Mouse (Mus musculus) embryonic facial prominence, embryonic 14.5 days (tissue): ENCODE measurements at regions not wholly inside any gene's neighbourhood (a gene's known extent, or its start where the extent isn't known, plus 50 kb on each side); places are given as distances from the start of the nearest gene placed in this dataset.

Experiments
- ATAC-seq: fragments of 200-750 bp; cut with Nextera tagmentation; 2 replicates; pipeline ENCODE4 v1.8.0; 2017; ENCODE audit warnings: low read depth, moderate number of reproducible peaks, moderate TSS enrichment
- DNase-seq: peaks from one replicate; pipeline ENCODE4 v3.0.0-alpha.2; 2015; ENCODE audit warnings: low spot score
- H3K27ac ChIP-seq: fragments of 300-500 bp; sonication (generic); replicated peaks from 2 replicates; pipeline ENCODE4 v1.5.1; 2014; ENCODE audit warnings: low read depth, mild to moderate bottlenecking, low read length, moderate library complexity
- H3K27me3 ChIP-seq: fragments of 300-500 bp; sonication (generic); replicated peaks from 2 replicates; pipeline ENCODE4 v1.6.1; 2014; ENCODE audit warnings: low read length; ENCODE audit not compliant: control insufficient read depth, insufficient read depth
- H3K36me3 ChIP-seq: fragments of 300-500 bp; sonication (generic); 2 replicates; pipeline ENCODE4 v1.6.1; 2014; ENCODE audit warnings: low read length, mixed read lengths; ENCODE audit not compliant: control insufficient read depth, insufficient read depth
- H3K4me1 ChIP-seq: fragments of 300-500 bp; sonication (generic); 2 replicates; pipeline ENCODE4 v1.6.1; 2014; ENCODE audit warnings: antibody characterized with exemption, low read length; ENCODE audit not compliant: control insufficient read depth, insufficient read depth
- H3K4me2 ChIP-seq: fragments of 300-500 bp; sonication (generic); 2 replicates; pipeline ENCODE4 v1.6.1; 2014; ENCODE audit warnings: low read depth, mild to moderate bottlenecking, low read length, moderate library complexity, mixed read lengths
- H3K4me3 ChIP-seq: fragments of 300-500 bp; sonication (generic); 2 replicates; pipeline ENCODE4 v1.5.1; 2014; ENCODE audit warnings: low read depth, mild to moderate bottlenecking, low read length
- H3K9ac ChIP-seq: fragments of 300-500 bp; sonication (generic); 2 replicates; pipeline ENCODE4 v1.6.1; 2014; ENCODE audit warnings: low read depth, mild to moderate bottlenecking, low read length, moderate library complexity, mixed read lengths
- H3K9me3 ChIP-seq: fragments of 300-500 bp; sonication (generic); 2 replicates; pipeline ENCODE4 v1.6.1; 2016; ENCODE audit warnings: low read length; ENCODE audit not compliant: control insufficient read depth
- WGBS: fragments of 180-500 bp; shearing (Covaris S2); extraction: QIAGEN DNeasy Blood & Tissue Kit; methylation state at CpG from one replicate; pipeline ENCODE4 v1.1.7; 2014; 5-methylcytosine and 5-hydroxymethylcytosine counted together

DNA sequence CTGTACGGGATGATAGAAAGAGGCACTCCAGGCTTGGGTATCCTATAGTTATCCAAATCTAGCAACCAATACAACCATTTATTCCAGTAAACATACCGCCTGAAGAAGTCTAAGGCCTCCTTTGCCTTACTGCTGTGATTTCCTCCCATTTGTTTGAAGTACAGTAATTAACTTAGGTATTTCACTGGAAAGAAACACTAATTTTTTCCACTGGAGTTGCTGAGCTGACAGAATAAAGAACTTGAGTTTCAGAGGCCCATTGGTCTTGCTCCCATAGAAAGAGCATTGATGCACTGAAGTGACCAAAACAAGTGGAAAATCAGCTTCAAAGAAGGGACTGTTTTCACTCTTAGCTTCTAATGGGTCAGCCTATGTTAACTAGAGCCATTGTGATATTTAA lies 1100.8 kb upstream of the Gm7489 start:
- WGBS = 90% methylated on average over 2 of the region's 2 CpGs
- no peaks in the 10 kb centered on the region for H3K4me1 ChIP-seq

DNA sequence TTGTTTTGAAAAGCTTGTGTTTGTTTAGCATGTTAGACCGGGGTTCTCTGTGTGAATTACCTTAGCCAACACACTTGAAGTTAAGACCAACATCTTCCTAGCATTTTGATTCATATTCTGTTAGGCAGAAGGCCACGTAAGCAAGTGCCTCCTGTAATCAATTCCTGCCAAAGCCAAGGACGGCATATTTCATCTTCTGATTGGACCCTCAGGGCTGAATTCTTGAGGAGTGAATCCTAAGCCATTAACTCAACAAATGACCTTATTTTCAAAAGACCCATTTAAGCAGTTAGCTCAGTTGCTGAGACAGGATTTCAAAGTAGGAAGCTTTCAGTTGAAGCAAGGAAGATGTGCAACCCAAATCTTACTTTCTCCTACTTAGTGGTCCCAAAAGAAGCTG lies 1099.5 kb upstream of the Gm7489 start:
- H3K4me1 ChIP-seq = no peaks in the 10 kb centered on the region
- no peaks in the 10 kb centered on the region for H3K36me3 ChIP-seq
- no peak overlapping the region for H3K4me2 ChIP-seq
- no peak overlapping the region for H3K9ac ChIP-seq
- 58% methylated on average over 3 of the region's 3 CpGs for WGBS
- H3K27me3 ChIP-seq = no peaks in the 10 kb centered on the region
- no peak for ATAC-seq
- H3K27ac ChIP-seq = no peak overlapping the region
- no peak overlapping the region for H3K4me3 ChIP-seq
- H3K9me3 ChIP-seq = no peaks in the 10 kb centered on the region
- DNase-seq = no peak

More for the DNA sequence above, 1100.8 kb upstream of the Gm7489 start:
- Histone ChIP-seq H3K27ac (no peak overlapping the region), H3K9me3 (no peaks in the 10 kb centered on the region), H3K4me2 (no peak overlapping the region), H3K27me3 (no peaks in the 10 kb centered on the region), H3K4me3 (no peak overlapping the region), H3K9ac (no peak overlapping the region), H3K36me3 (no peaks in the 10 kb centered on the region)
- no peak for DNase-seq
- no peak for ATAC-seq

DNA sequence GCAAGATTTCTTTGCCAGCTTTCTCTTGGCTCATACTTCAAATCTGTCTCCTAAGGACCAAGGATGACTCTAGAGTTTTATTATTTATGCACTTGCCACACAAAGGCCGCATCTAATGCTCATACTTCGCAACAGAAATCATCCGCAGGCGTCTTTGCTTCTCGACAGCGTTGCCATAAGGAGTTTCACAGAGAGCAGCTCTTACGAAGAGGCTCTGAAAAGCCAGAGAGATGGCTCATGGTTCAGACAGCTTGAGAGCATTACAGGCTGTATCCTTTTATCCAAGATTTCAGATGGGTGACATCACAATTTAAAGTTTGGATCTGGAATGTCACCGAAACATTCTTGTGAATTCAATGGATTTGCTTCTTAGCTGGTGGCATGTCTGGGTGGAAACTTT lies 1098.7 kb upstream of the Gm7489 start:
- Histone ChIP-seq H3K4me1 (no peaks in the 10 kb centered on the region), H3K9ac (no peak overlapping the region), H3K27me3 (no peaks in the 10 kb centered on the region), H3K36me3 (no peaks in the 10 kb centered on the region), H3K9me3 (no peaks in the 10 kb centered on the region), H3K4me2 (no peak overlapping the region), H3K27ac (no peak overlapping the region), H3K4me3 (no peak overlapping the region)
- 86% methylated on average over 8 of the region's 8 CpGs for WGBS
- ATAC-seq (no peak), DNase-seq (no peak)

DNA sequence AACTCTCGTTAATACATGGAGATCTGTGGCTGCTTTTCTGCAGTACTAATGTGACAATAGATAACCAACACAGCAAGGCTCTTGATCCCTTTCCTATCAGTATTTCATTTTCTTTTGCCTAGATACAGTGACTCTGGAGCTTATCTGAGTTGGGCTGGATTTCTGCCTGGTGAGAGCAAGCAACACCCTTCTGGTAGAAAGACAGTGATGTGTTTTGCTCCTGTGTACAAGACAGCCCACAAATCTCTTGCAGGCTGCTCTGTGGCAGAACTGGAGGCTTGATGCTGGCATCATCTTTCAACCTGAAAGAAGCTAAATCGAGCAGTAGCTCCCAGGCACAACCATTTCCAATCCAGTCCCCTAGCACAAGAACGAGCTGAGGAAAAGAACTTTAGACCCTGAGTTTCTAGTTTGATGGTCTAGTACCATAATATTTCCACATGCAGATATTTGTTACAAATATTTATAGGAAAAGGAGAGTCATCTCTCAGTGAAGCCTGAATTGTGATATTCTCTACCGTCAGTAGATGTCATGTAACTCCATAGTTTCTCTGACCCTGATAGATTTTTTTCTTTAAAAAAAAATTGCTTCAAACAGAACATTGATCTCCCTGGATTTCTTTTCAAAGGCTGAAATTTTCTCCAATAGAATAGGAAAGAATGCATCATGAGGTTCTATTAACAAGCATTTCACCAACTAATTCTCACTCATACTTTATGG lies 1079.1 kb upstream of the Gm7489 start:
- Histone ChIP-seq H3K4me3 (no peak overlapping the region), H3K4me1 (no peaks in the 10 kb centered on the region), H3K9ac (no peak overlapping the region), H3K9me3 (no peaks in the 10 kb centered on the region), H3K27me3 (no peaks in the 10 kb centered on the region), H3K27ac (no peak overlapping the region), H3K36me3 (no peaks in the 10 kb centered on the region), H3K4me2 (no peak overlapping the region)
- DNase-seq (no peak), ATAC-seq (no peak)
- WGBS = 60% methylated on average over 4 of the region's 4 CpGs

DNA sequence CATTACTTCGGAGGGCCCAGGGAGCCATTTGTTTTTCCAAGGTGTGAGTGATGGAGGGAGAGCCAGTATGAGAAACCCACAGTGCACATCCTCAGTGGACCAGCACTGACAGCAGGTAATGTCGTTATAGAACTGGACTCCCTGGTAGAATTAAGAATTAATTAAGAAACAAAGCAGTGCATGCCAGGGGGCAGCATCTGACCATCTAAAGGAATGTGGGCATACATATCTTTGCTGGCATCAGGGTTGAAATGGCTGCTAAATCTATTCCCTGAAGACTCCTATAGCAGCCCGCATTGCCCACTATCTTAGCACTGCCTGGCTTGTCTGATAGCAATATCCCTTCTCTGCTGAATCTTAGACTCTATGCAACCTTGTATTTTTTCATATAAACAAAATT lies 1076.1 kb upstream of the Gm7489 start:
- H3K9me3 ChIP-seq = no peaks in the 10 kb centered on the region
- no peak for DNase-seq
- H3K4me3 ChIP-seq = no peak overlapping the region
- no peak overlapping the region for H3K27ac ChIP-seq
- H3K9ac ChIP-seq = no peak overlapping the region
- no peaks in the 10 kb centered on the region for H3K4me1 ChIP-seq
- no peak for ATAC-seq
- H3K36me3 ChIP-seq = no peaks in the 10 kb centered on the region
- no peaks in the 10 kb centered on the region for H3K27me3 ChIP-seq
- 75% methylated on average over 3 of the region's 3 CpGs for WGBS
- no peak overlapping the region for H3K4me2 ChIP-seq

DNA sequence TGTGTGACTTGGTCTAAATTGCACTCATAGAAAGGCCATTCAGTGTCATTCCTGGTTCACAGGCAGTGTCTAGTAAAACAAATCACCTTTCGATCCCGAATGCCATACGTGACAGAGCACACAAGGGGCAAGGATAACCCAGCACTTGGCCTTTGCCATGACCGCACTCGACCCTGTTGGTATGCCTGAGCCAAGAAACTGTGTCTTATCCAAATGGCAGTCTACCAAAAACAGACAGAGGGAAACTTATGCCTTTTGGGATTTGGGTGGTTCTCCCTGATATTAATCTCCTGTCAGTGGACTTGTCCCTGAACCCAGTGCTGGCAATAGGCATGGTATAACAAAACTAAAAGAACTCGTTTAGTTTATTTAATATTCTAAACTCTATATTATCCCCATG lies 1063.9 kb upstream of the Gm7489 start:
- H3K9me3 ChIP-seq = no peaks in the 10 kb centered on the region
- H3K4me2 ChIP-seq = no peak overlapping the region
- no peaks in the 10 kb centered on the region for H3K4me1 ChIP-seq
- H3K36me3 ChIP-seq = no peaks in the 10 kb centered on the region
- DNase-seq (no peak), ATAC-seq (no peak)
- no peak overlapping the region for H3K27ac ChIP-seq
- 89% methylated on average over 6 of the region's 6 CpGs for WGBS
- H3K9ac ChIP-seq = no peak overlapping the region
- no peaks in the 10 kb centered on the region for H3K27me3 ChIP-seq
- no peak overlapping the region for H3K4me3 ChIP-seq

DNA sequence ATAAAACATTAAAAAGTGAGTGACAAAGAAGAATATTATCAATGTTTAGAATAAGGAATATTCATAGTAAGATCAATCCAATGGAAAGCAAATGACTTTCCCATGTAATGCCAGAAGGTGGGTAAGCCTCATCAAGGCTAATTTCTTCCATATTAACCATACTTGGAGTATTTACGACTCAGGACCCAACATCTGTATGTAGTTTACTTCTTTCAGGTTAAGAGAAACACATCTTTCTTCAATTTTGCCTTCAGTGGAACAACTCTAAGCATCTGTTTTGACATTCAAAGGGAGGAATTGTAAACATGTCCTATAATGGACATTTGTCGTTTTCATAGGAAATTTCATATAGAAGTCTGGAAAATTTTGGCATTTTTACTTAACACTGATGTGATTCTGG lies 1047.8 kb upstream of the Gm7489 start:
- Histone ChIP-seq H3K4me1 (no peaks in the 10 kb centered on the region), H3K4me2 (no peak overlapping the region), H3K27me3 (no peaks in the 10 kb centered on the region), H3K9me3 (no peaks in the 10 kb centered on the region), H3K9ac (no peak overlapping the region), H3K36me3 (no peaks in the 10 kb centered on the region), H3K4me3 (no peak overlapping the region), H3K27ac (no peak overlapping the region; the same call in 1 of the 2 replicates)
- no peak for ATAC-seq
- 36% methylated on average over 2 of the region's 2 CpGs for WGBS
- peak; percentile 59 for DNase-seq

DNA sequence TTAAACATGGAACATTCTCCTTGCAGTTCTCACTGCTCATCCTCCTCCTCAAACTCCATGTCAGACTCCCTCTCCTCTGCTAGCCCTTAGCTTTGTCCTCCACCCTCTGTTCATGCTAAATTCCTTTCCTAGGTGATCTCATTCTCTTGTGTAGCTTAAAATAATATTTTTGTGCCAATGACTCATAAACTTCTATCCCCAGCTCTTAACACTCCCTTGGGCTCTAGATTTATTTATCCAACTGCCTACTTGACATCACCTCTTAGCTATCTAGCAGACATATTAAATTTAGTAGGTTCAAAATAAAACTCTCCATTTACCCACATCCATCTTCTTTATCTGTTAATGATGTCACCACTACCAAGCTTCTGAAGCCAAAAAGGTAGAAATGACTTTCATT lies 1036.6 kb upstream of the Gm7489 start:
- Histone ChIP-seq H3K27ac (no peak overlapping the region), H3K4me3 (no peak overlapping the region), H3K4me1 (no peaks in the 10 kb centered on the region), H3K4me2 (no peak overlapping the region), H3K27me3 (no peaks in the 10 kb centered on the region), H3K9ac (no peak overlapping the region), H3K9me3 (no peaks in the 10 kb centered on the region), H3K36me3 (no peaks in the 10 kb centered on the region)
- ATAC-seq = no peak
- no peak for DNase-seq

DNA sequence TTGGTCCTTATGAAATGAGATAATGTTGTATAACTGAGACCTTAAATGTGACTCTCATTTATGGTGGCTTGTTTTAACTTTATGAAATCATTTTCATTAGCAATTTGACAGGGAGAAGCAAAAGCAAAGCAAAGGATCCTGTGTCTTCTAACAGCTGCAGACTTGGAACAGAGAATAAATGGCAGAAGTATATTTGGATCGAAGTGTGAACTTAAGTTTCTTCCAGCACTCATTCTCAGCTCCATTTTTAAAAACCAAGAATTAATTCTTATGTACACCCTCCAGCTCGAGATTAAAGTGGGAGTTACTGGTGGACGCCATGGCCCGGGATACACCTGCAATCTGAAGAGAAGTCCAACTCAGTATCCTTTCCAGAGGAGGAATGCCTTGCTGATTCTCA lies 1026.0 kb upstream of the Gm7489 start:
- ATAC-seq (no peak), DNase-seq (no peak)
- Histone ChIP-seq H3K4me3 (no peak overlapping the region), H3K9me3 (no peaks in the 10 kb centered on the region), H3K4me2 (no peak overlapping the region), H3K36me3 (no peaks in the 10 kb centered on the region), H3K27ac (no peak overlapping the region), H3K4me1 (no peaks in the 10 kb centered on the region), H3K27me3 (no peaks in the 10 kb centered on the region), H3K9ac (no peak overlapping the region)
- 76% methylated on average over 4 of the region's 4 CpGs for WGBS
